Mouse (Mus musculus) CD8-positive naive resting alpha-beta T cell, adult 57 days (primary cell): ENCODE data around the gene Slc6a20b. TPM values are rescaled to one million over a fixed set of nuclear protein-coding genes. Genes with fewer than 3 reads are reported as not detected.

Source experiments
- total RNA-seq: library from RNA; stranded (reverse); gene quantifications from one replicate; pipeline ENCODE4 v1.2.4, GENCODE M21; 2023

Gene Slc6a20b
- not detected for total RNA-seq

GRCm38 (mm10) chr9:123632281-123632680 lies at the start of gene Slc6a20b:
Slc6a20b (minus strand) TSS chr9:123632565.

GRCm38 (mm10) chr9:123678327-123679105 lies 46.2 kb upstream of the Slc6a20b start, which contains the start of the genes Ccr9 and Slc6a20a:
Ccr9 (plus strand) TSS chr9:123678439.
Slc6a20a (minus strand) TSS chr9:123678885.

Other genes starting within 250 kb of the Slc6a20b start
- gene Limd1, start 153.9 kb downstream of the Slc6a20b start, total RNA-seq = 113 TPM
- 21.4 TPM for gene Sacm1l, start 102.8 kb downstream of the Slc6a20b start, total RNA-seq
- 184 TPM for gene Ccr9, start 45.9 kb upstream of the Slc6a20b start, total RNA-seq
- gene Slc6a20a, start 46.3 kb upstream of the Slc6a20b start, total RNA-seq = 0.77 TPM
- gene Lztfl1, start 85.1 kb upstream of the Slc6a20b start, total RNA-seq = 170 TPM
- 15.6 TPM for gene Cxcr6, start 173.9 kb upstream of the Slc6a20b start, total RNA-seq
- gene Fyco1, start 219.3 kb upstream of the Slc6a20b start, total RNA-seq = 61.4 TPM
- gene Xcr1, start 229.5 kb upstream of the Slc6a20b start, total RNA-seq = 0.34 TPM